Mouse (Mus musculus) yolk sac, embryonic 10.5 days (tissue): ENCODE measurements at regions not wholly inside any gene's neighbourhood (a gene's known extent, or its start where the extent isn't known, plus 50 kb on each side); places are given as distances from the start of the nearest gene placed in this dataset.

Source experiments
- DNase-seq: peaks from one replicate; pipeline ENCODE4 v3.0.0-alpha.2; 2017; ENCODE audit warnings: low spot score

- no peak for DNase-seq
These were observed 145.8 kb upstream of the Mon1b start for GRCm38 (mm10) chr8:113489436-113490107.

DNA sequence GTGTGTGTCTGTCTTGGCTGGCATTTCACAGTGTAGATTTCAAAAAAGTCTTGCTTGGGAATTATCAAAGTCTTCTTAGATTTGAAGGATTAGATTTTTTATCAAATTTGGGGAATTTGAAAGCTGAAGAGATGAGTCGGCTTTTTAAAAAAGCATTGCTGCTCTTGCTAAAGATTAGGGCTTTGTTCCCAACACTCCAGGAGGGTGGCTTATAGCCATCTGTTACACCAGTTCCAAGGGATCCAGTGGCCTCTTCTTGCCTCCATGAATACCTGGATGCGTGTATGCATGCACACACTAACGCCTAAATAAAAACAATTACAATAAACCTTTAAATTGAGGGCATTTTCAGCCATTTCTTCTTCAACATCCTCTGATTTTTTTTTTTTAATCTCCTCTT is 144.5 kb upstream of the Mon1b start:
- no peak for DNase-seq

DNA sequence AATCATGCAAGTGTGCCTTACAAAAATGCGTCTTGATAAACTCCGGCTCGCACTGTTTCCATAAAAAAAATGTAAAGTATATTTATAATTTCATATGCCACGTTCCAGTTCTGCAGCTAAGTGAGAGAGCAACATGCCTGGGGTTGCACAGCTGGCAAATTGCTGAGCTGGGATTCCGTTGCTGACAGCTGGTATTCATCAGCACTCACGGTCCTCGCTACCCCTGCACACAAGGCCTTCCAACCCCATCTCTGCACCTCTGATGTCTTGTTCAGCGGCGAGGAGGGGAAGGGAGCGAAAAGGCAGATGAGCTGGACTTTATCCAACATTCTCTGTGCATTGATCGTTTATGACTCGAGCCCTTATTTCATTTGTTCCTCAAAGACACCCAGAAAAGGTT is 138.5 kb upstream of the Mon1b start:
- no peak for DNase-seq

DNA sequence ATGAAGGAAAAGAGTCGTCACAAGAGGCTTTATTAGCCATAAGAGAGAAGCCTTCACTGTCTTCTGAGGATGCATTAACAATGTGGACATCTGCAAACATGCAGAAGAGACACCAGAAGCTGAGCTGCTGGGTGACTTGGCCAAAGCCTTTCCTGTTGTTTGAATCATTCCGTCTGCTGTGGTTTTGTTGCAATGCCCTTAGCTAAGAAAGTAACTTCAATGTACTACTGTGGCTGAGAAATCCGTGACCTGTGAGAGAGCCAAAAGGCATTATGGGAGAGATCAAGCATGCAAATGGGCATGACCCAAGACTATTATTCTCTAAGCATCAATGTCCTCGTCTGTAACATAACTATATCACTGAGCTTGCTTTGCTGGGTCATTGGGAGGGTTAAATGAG is 132.7 kb upstream of the Mon1b start:
- DNase-seq: no peak

GRCm38 (mm10) chr8:113512856-113513255 is 122.5 kb upstream of the Mon1b start:
- no peak for DNase-seq

- DNase-seq: peak; percentile 38
These were observed 121.3 kb upstream of the Mon1b start for GRCm38 (mm10) chr8:113513886-113514730.

DNA sequence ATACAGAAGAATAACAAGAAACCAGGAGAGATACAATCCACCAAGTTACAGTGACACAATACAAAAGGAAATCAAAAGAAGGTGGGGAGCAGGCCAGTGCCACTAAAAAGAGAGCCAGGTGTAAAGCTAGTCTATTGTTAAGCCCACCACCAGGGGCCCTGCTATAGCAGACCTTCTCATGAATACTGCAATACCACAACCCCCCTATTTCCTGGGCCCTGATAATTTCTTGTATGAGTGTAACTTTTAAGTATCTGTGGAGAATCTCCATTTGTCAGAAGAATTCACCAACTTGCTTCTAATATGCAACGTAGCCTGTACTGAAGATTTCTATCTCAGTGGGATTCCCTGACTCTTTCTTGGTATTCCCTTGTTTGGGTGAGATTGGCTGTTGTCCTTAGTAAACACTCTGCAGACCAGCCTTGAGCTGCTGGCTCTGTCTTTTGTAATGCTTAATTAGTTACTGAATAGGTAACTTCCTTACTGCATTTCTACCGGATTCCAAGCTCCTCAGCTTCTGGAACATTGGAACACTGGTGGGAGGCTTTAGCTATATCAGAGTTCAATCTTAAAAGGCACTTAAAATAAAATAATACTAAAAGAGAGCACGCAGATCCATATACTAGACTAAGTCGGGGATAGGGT is 120.5 kb upstream of the Mon1b start:
- DNase-seq: peak; percentile 20

- DNase-seq: no peak
These were observed 119.2 kb upstream of the Mon1b start for GRCm38 (mm10) chr8:113516176-113516575.

DNA sequence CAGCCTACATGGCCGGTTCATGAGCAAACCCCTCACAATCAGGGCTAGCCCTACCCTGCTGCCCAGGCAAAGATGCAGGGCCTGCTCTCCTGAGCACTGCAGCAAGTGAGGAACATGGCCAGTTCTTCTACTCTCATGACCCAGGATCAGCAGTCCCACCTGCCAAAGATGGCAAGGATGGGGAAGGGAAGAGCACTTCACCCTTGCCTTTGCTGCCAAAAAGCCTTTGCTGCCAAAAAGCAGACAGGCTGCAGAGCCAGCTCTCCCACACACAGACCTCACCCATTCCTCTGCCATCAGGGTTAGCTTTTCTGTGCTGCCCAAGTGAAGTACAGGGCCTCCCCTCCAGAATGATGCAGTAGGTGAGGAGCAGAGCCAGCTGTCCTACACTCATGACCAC is 117.5 kb upstream of the Mon1b start:
- DNase-seq: no peak

GRCm38 (mm10) chr8:113523561-113523960 is 111.8 kb upstream of the Mon1b start:
- no peak for DNase-seq

GRCm38 (mm10) chr8:113531116-113531665 is 104.2 kb upstream of the Mon1b start:
- DNase-seq: no peak

- no peak for DNase-seq
These were observed 102.5 kb upstream of the Mon1b start for GRCm38 (mm10) chr8:113532881-113533280.

- DNase-seq: no peak
These were observed 94.0 kb upstream of the Mon1b start for GRCm38 (mm10) chr8:113541437-113541836.

DNA sequence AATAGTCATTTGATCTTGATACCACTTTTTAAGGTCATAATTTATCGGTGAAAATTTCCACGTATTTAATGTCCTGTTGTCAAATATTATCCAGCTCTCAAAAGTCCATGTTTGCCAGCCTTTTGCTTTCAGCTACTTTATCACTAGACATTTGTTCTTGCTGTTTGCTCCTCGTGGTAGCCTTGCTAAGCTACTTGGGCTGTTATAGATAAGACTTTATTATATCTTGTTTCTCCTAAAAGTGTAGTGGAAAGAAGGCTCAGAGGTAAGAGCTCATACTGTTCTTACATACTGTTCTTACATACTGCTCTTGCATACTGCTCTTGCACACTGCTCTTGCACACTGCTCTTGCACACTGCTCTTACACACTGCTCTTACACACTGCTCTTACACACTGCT is 93.3 kb upstream of the Mon1b start:
- DNase-seq: no peak

DNA sequence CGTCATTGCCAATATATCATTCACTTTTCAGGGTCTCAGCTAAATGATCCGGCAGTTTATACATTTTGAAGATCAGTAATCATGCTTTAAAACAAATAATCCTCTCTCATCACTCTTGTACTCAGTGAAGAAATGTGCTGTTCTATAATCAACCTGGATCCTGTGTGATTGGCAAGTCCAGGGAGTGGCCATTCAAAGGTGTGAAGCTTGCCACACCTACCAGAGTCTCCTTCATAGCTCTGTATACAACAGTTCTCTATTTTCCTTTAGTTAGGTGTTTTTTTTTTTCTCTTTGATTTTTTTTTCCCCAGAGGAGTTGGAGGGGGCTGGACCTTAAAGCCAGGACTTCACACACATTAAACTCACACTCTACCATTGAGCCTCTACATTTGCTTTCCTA is 92.7 kb upstream of the Mon1b start:
- DNase-seq: no peak

DNA sequence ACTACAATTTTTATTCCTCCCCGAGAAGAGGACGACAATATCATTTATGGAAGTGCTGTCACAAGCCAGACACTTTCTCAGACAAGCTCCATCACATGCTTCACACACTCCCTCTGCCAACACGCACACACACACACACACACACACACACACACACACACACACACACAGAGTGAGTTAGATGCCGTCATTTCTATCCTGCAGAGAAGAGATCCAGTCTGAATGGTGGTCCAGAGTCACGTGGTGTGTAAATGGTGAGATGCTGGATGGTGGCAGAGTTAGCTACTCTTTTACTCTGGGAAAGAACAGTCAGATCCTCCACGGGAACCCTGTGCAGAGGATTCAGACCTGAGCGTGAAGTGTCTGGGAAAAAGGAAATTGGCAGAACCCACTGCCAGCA is 86.2 kb upstream of the Mon1b start:
- DNase-seq: no peak

- peak; percentile 58 for DNase-seq
These were observed 83.7 kb upstream of the Mon1b start for GRCm38 (mm10) chr8:113551454-113552273.

DNA sequence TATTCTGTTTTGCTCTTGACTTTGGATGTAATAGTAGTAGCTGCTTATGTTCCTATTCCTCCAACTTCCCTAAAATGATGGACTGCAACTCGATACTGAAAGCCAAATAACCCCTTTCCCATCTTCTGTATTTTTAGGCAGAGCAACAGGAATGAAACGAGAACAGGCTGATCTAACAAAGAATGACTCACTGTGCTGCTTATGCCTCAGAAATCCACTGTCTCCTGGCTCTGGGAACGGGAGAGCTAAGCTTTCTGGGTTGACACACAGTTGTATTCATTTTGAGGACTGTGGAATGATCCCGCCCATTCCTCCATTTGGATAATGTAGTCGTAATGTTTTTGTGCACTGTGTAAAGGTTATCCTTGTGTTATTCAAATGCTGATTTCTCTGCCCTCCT is 82.6 kb upstream of the Mon1b start:
- DNase-seq: no peak

DNA sequence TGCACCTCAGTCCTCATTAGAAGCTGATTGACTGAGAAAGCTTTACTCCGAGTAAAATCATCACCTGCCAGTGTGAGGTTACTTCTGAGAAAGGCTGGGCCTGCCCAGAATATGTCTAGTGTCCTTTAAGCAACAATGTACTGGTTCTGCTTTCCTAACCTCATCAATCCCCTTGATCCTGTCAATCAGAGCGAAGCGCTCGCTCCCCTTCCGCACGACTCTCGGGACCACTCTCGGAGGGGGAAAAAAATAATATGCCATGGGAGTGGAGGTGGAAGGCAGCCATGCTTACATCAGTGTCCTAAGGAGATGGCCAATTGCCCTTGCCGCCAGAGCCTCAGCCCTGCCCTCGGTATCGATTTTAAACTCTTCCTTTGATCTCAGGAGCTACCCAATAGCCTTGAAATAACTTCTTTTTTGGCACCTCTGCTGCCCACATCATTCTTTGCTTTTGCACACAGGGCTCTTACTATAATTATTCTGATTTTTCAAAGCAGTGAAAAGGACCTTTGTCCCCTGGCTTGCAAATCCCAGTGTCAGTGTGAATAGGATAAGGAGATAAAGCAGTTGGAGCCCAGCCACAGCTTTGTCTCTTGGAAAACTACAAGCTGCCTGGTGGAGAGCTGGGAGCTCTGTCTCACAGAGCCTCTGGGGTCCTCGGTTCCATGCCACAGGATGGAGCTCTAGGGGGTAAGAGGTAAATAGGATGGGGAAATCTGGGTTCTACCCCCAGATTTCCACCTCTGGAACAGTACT is 80.5 kb upstream of the Mon1b start:
- peak; percentile 17 for DNase-seq

DNA sequence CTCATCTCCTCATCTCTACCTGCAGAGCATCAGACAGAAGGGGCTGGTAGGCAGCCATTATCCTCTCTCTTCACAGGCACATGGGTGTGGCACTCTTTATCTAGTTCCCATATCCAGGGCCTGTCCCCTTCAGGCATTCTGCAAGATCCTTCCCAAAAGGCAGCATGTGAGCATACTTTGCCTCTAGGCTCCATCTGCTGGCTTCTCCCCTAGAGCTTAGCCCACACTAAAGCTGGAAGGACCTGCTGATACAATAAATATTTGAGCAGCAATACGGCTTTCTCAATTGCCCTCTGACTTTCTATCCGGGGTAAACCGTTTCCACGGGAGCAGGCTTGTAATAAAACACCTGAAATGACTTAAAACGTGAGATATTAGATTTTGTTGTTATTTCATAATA is 78.4 kb upstream of the Mon1b start:
- DNase-seq: no peak

- no peak for DNase-seq
These were observed 54.3 kb upstream of the Mon1b start for GRCm38 (mm10) chr8:113581098-113581497.
